Mouse (Mus musculus): ENCODE measurements around the gene Smim13. TPM values are rescaled to one million over a fixed set of nuclear protein-coding genes. Genes with fewer than 3 reads are reported as not detected.

The Smim13 gene
- polyA plus RNA-seq (2015; fragmentation: Illumina TruSeq; extraction: RNeasy Lipid Tissue Mini Kit (QIAGEN cat#74804); ENCODE audit: insufficient read depth, low replicate concordance) = 12.1 TPM

GRCm38 (mm10) chr13:41249538-41250317 is at the start of gene Smim13:
Gene Smim13 (plus strand): TSS chr13:41249844.

GRCm38 (mm10) chr13:41220304-41220834 is 29.3 kb upstream of the Smim13 start, which contains the start of gene Elovl2:
Gene Elovl2 (minus strand): TSS chr13:41220405.

GRCm38 (mm10) chr13:41273927-41274650 is 24.4 kb downstream of the Smim13 start, which contains the start of gene Gm17364:
Gene Gm17364 (minus strand): TSS chr13:41273977.

Other genes with a start within 250 kb of the Smim13 start
- 75.3 TPM for gene Pak1ip1, start 248.8 kb upstream of the Smim13 start, polyA plus RNA-seq (2015; fragmentation: Illumina TruSeq; extraction: RNeasy Lipid Tissue Mini Kit (QIAGEN cat#74804); ENCODE audit: insufficient read depth, low replicate concordance)
- 115 TPM for gene Tmem14c, start 233.6 kb upstream of the Smim13 start, polyA plus RNA-seq (2015; fragmentation: Illumina TruSeq; extraction: RNeasy Lipid Tissue Mini Kit (QIAGEN cat#74804); ENCODE audit: insufficient read depth, low replicate concordance)
- not detected for gene Mak, start 170.1 kb upstream of the Smim13 start, polyA plus RNA-seq (2015; fragmentation: Illumina TruSeq; extraction: RNeasy Lipid Tissue Mini Kit (QIAGEN cat#74804); ENCODE audit: insufficient read depth, low replicate concordance)
- 0.32 TPM for gene Gcm2, start 138.8 kb upstream of the Smim13 start, polyA plus RNA-seq (2015; fragmentation: Illumina TruSeq; extraction: RNeasy Lipid Tissue Mini Kit (QIAGEN cat#74804); ENCODE audit: insufficient read depth, low replicate concordance)
- gene Sycp2l, start 135.5 kb upstream of the Smim13 start, polyA plus RNA-seq (2015; fragmentation: Illumina TruSeq; extraction: RNeasy Lipid Tissue Mini Kit (QIAGEN cat#74804); ENCODE audit: insufficient read depth, low replicate concordance) = not detected
- 0.25 TPM for gene Elovl2, start 29.4 kb upstream of the Smim13 start, polyA plus RNA-seq (2015; fragmentation: Illumina TruSeq; extraction: RNeasy Lipid Tissue Mini Kit (QIAGEN cat#74804); ENCODE audit: insufficient read depth, low replicate concordance)
- gene Gm17364, start 24.1 kb downstream of the Smim13 start, polyA plus RNA-seq (2015; fragmentation: Illumina TruSeq; extraction: RNeasy Lipid Tissue Mini Kit (QIAGEN cat#74804); ENCODE audit: insufficient read depth, low replicate concordance) = not detected
- gene Nedd9, start 237.5 kb downstream of the Smim13 start, polyA plus RNA-seq (2015; fragmentation: Illumina TruSeq; extraction: RNeasy Lipid Tissue Mini Kit (QIAGEN cat#74804); ENCODE audit: insufficient read depth, low replicate concordance) = 118 TPM